Mouse (Mus musculus) kidney, embryonic 15.5 days (tissue): Measurements from ENCODE around the gene Ldb3. TPM values are rescaled to one million over a fixed set of nuclear protein-coding genes. Genes with fewer than 3 reads are reported as not detected.
A peak's percentile ranks its signal among the peaks of the same experiment; 100 is the strongest.

Experiments
- ATAC-seq: fragments of 200-750 bp; cut with Nextera tagmentation; replicated peaks from 2 replicates; pipeline ENCODE4 v1.8.0; 2017; ENCODE audit warnings: moderate TSS enrichment; ENCODE audit not compliant: low FRiP score
- H3K27ac ChIP-seq: fragments of 300-500 bp; sonication (generic); 2 replicates; pipeline ENCODE4 v1.5.1; 2015; ENCODE audit warnings: mild to moderate bottlenecking, inconsistent platforms
- H3K27me3 ChIP-seq: fragments of 300-500 bp; sonication (generic); 2 replicates; pipeline ENCODE4 v1.6.1; 2015; ENCODE audit warnings: inconsistent platforms
- H3K36me3 ChIP-seq: fragments of 300-500 bp; sonication (generic); 2 replicates; pipeline ENCODE4 v1.6.1; 2015; ENCODE audit warnings: inconsistent platforms
- H3K4me1 ChIP-seq: fragments of 300-500 bp; sonication (generic); 2 replicates; pipeline ENCODE4 v1.6.1; 2015; ENCODE audit warnings: inconsistent platforms
- H3K4me2 ChIP-seq: fragments of 300-500 bp; sonication (generic); 2 replicates; pipeline ENCODE4 v1.6.1; 2015; ENCODE audit warnings: moderate library complexity, mild to moderate bottlenecking, inconsistent platforms
- H3K4me3 ChIP-seq: fragments of 300-500 bp; sonication (generic); replicated peaks from 2 replicates; pipeline ENCODE4 v1.5.1; 2015; ENCODE audit warnings: mild to moderate bottlenecking, inconsistent platforms
- H3K9ac ChIP-seq: fragments of 300-500 bp; sonication (generic); 2 replicates; pipeline ENCODE4 v1.6.1; 2015; ENCODE audit warnings: mild to moderate bottlenecking, inconsistent platforms
- H3K9me3 ChIP-seq: fragments of 300-500 bp; sonication (generic); replicated peaks from 2 replicates; pipeline ENCODE4 v1.6.1; 2016; ENCODE audit warnings: inconsistent platforms
- WGBS: fragments of 180-500 bp; shearing (Covaris S2); methylation state at CpG from one replicate; pipeline ENCODE4 v1.1.7; 2015; ENCODE audit warnings: mixed read lengths; 5-methylcytosine and 5-hydroxymethylcytosine counted together
- polyA plus RNA-seq: library from polyadenylated mRNA; unstranded; fragments of >200 nt; fragmentation: Nextera tagmentation; extraction: Ambion mirVana; gene quantifications from 2 replicates; pipeline ENCODE4 v1.2.1, GENCODE M21; 2015

Ldb3 gene
- polyA plus RNA-seq, 1 experiment from 2014 or later: 3.7 TPM

DNA sequence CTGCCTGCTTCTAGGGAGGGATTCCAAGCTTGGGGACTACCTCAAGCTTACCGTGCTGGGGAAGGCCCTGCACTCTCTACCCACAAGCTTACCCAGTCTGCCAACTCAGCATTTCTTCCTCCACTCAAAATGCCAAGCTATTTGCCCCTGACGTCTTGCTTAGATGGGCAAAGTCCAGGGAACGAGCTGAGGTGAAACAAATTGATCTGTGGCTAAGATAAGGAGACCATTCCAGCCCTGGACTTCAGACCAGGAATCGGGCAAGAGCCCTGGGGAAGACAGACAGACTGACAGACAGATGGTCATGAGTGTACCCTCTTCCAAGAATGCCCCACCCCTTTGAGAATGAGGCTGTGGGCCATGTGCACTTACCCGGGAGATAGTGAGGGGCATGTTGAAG, 477 bp downstream of the Ldb3 start:
- H3K4me1 ChIP-seq: peaks cover 18% of the 10 kb centered on the region
- no peak overlapping the region for H3K9ac ChIP-seq
- 59% methylated on average over 5 of the region's 5 CpGs for WGBS
- ATAC-seq: no peak
- no peaks in the 10 kb centered on the region for H3K27me3 ChIP-seq
- no peak overlapping the region for H3K4me3 ChIP-seq
- H3K9me3 ChIP-seq: no peaks in the 10 kb centered on the region
- H3K27ac ChIP-seq: no peak overlapping the region
- H3K4me2 ChIP-seq: no peak overlapping the region
- H3K36me3 ChIP-seq: no peaks in the 10 kb centered on the region

DNA sequence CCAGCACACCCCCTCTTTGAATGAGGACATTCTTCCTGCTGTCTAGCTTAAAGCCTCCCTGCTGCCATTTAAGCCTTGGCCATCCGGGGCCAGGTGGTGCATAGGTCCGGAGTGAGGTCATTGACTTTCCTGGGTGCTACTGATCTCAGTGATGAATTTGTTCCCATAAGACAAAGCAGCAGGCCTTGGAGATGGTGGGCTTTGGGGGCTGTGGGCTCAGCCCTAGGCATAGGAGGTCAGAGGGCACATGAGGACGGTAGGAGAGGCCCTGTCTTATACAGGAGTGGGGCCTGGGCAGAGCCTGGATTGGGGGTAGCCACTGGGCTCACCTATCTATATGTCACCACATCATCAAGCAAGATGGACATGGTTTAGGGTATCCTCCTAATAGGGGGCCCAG, 1.6 kb downstream of the Ldb3 start:
- H3K36me3 ChIP-seq: no peaks in the 10 kb centered on the region
- H3K9me3 ChIP-seq: no peaks in the 10 kb centered on the region
- H3K9ac ChIP-seq: no peak overlapping the region
- H3K27me3 ChIP-seq: no peaks in the 10 kb centered on the region
- peaks cover 17% of the 10 kb centered on the region for H3K4me1 ChIP-seq
- H3K4me2 ChIP-seq: no peak overlapping the region
- H3K4me3 ChIP-seq: no peak overlapping the region
- no peak overlapping the region for H3K27ac ChIP-seq
- ATAC-seq: no peak
- 88% methylated on average over 3 of the region's 3 CpGs for WGBS

GRCm38 (mm10) chr14:34585358-34586105, 3.0 kb downstream of the Ldb3 start:
- Histone ChIP-seq H3K27me3 (no peaks in the 10 kb centered on the region), H3K9ac (no peak overlapping the region), H3K36me3 (no peaks in the 10 kb centered on the region), H3K9me3 (no peaks in the 10 kb centered on the region), H3K4me2 (no peak overlapping the region), H3K4me3 (no peak overlapping the region), H3K27ac (no peak overlapping the region), H3K4me1 (peaks cover 13% of the 10 kb centered on the region)
- WGBS: 84% methylated on average over 9 of the region's 9 CpGs
- ATAC-seq: no peak

- H3K27me3 ChIP-seq: no peaks in the 10 kb centered on the region
- no peaks in the 10 kb centered on the region for H3K36me3 ChIP-seq
- 72% methylated on average over 3 of the region's 3 CpGs for WGBS
- peaks cover 4% of the 10 kb centered on the region; the same call in 1 of the 2 replicates for H3K4me1 ChIP-seq
- H3K9me3 ChIP-seq: no peaks in the 10 kb centered on the region
- no peak overlapping the region for H3K27ac ChIP-seq
- H3K4me3 ChIP-seq: no peak overlapping the region
- no peak overlapping the region for H3K4me2 ChIP-seq
- no peak overlapping the region for H3K9ac ChIP-seq
- ATAC-seq: no peak
Measured at GRCm38 (mm10) chr14:34582740-34583427, 5.6 kb downstream of the Ldb3 start.

GRCm38 (mm10) chr14:34576858-34577257, 11.6 kb downstream of the Ldb3 start:
- 78% methylated on average over 4 of the region's 4 CpGs for WGBS
- no peak for ATAC-seq
- Histone ChIP-seq H3K9ac (no peak overlapping the region), H3K4me1 (0 out of 2 replicates have a peak, but pooled peaks cover 3% of the 10 kb centered on the region), H3K4me3 (no peak overlapping the region), H3K36me3 (no peaks in the 10 kb centered on the region), H3K27me3 (no peaks in the 10 kb centered on the region), H3K9me3 (no peaks in the 10 kb centered on the region), H3K4me2 (no peak overlapping the region), H3K27ac (no peak overlapping the region)

- Histone ChIP-seq H3K4me2 (no peak overlapping the region), H3K36me3 (no peaks in the 10 kb centered on the region), H3K4me3 (no peak overlapping the region), H3K9ac (no peak overlapping the region), H3K9me3 (no peaks in the 10 kb centered on the region), H3K27me3 (0 out of 2 replicates have a peak, but pooled peaks cover 7% of the 10 kb centered on the region), H3K27ac (no peak overlapping the region), H3K4me1 (peaks cover 14% of the 10 kb centered on the region)
- WGBS: 68% methylated on average over 2 of the region's 2 CpGs
- no peak for ATAC-seq
Measured at GRCm38 (mm10) chr14:34574068-34574467, 14.4 kb downstream of the Ldb3 start.

DNA sequence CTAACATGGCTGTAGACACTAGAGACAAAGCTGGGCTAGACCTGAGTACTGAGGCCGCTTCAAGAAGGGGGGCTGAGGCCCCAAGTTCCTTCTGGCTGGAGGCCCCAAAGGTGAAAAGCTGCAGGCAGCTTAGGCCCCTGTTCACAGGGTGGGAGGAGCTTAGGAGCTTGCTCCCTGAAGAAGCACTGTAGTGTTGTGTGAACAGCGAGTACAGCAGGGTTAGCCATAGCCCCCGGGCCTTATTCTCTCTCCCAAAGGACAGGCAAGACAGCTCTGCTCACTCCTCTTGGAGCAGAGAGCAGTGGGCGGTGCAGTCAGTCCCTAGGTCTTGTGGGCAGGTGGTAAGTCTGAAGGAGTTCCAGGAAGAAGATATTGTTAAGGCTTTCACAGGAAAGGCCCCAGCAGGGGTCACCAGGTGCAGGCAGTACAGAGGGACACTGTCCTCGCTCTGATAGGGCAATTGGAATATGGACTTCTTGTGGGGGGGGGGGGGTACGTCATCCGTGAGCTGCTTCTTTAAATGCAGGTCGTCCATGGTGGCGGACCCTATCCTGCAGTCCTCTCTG, 15.1 kb downstream of the Ldb3 start:
- H3K36me3 ChIP-seq: no peaks in the 10 kb centered on the region
- 0 out of 2 replicates have a peak, but pooled peaks cover 7% of the 10 kb centered on the region for H3K27me3 ChIP-seq
- 73% methylated on average over 9 of the region's 9 CpGs for WGBS
- H3K4me3 ChIP-seq: no peak overlapping the region
- H3K9ac ChIP-seq: no peak overlapping the region
- H3K9me3 ChIP-seq: no peaks in the 10 kb centered on the region
- ATAC-seq: no peak
- no peak overlapping the region for H3K4me2 ChIP-seq
- H3K4me1 ChIP-seq: peaks cover 18% of the 10 kb centered on the region
- no peak overlapping the region for H3K27ac ChIP-seq

DNA sequence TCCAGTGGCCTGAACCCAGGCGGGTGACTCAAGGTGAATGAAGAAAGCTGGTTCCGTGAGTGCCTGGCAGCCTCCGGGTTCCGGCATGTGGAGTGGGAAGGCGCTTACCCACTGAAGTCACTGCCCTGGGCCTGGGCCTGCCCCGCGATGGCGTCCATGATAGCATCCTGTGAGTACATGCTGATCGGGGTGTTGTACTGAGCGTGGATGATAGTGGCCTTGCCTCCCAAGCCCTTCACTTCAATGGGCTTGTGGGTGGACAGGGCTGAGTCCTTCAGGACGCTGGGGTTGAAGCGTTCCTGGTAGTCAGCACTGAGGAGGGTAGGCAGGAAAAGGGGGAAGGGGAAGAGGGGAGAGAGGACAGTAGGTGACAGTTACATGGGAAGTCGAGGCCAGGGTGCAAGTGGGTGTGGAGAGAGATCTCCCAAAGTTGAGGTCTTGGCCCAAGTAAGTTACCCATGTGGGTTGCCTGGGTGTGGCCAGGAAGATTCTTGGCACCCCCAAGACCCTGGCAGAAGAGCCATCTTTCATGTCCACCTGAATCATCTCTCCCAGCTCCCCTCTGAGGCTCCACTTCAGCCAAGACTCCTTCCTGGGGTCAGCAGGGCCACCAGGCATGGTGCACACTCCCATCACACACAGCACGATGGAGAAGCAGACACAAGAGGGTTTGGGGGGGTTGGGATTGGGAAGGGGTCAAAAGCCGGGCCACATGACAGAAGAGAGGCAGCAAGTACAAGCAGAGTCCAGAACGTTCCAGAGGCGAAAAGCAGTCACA, 16.7 kb downstream of the Ldb3 start:
- ATAC-seq: no peak
- 85% methylated on average over 17 of the region's 17 CpGs for WGBS

DNA sequence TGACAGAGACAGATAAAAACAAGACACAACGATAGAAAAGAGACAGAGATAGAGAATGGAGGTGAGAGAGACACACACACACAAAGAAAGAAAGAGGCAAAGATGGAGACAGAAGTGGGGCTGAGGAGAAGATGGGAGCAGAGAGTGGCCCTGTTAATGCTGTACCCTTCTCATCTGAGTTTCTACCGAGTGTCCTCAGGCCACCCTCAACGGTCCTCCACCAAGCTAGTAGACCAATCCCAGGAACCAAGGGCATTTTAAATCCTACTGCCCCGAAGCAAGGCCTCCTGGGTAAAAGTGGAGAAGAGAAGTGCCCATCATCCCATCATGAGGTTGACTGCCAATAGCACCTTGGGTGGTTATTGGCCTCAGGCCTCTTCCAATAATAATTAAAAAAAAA, 17.6 kb downstream of the Ldb3 start:
- Histone ChIP-seq H3K9ac (no peak overlapping the region), H3K4me2 (no peak overlapping the region), H3K9me3 (no peaks in the 10 kb centered on the region), H3K36me3 (no peaks in the 10 kb centered on the region), H3K27me3 (peaks cover 7% of the 10 kb centered on the region; the same call in 1 of the 2 replicates), H3K4me1 (peaks cover 29% of the 10 kb centered on the region), H3K4me3 (no peak overlapping the region), H3K27ac (no peak overlapping the region)
- no peak for ATAC-seq
- WGBS: 90% methylated on average over 4 of the region's 4 CpGs

More for the DNA sequence above, 16.7 kb downstream of the Ldb3 start:
- no peak overlapping the region for H3K4me3 ChIP-seq
- no peaks in the 10 kb centered on the region for H3K36me3 ChIP-seq
- no peak overlapping the region for H3K9ac ChIP-seq
- H3K4me2 ChIP-seq: no peak overlapping the region
- peaks cover 29% of the 10 kb centered on the region for H3K4me1 ChIP-seq
- H3K27ac ChIP-seq: no peak overlapping the region
- H3K27me3 ChIP-seq: peaks cover 7% of the 10 kb centered on the region; the same call in 1 of the 2 replicates
- H3K9me3 ChIP-seq: no peaks in the 10 kb centered on the region

- 1% methylated on average over 6 of the region's 6 CpGs for WGBS
- no peak overlapping the region for H3K27ac ChIP-seq
- H3K36me3 ChIP-seq: no peaks in the 10 kb centered on the region
- H3K27me3 ChIP-seq: peaks cover 7% of the 10 kb centered on the region; the same call in 1 of the 2 replicates
- H3K9me3 ChIP-seq: no peaks in the 10 kb centered on the region
- H3K4me3 ChIP-seq: peak overlapping the region; percentile 34; the same call in 1 of the 2 replicates
- peak; percentile 78 for ATAC-seq
- no peak overlapping the region for H3K9ac ChIP-seq
- H3K4me1 ChIP-seq: peaks cover 34% of the 10 kb centered on the region
- peak overlapping the region; percentile 67 for H3K4me2 ChIP-seq
Measured at GRCm38 (mm10) chr14:34570294-34570693, 18.2 kb downstream of the Ldb3 start.

- Histone ChIP-seq H3K9me3 (no peaks in the 10 kb centered on the region), H3K4me3 (peak overlapping the region; percentile 34), H3K4me1 (peaks cover 34% of the 10 kb centered on the region), H3K27me3 (peaks cover 7% of the 10 kb centered on the region; the same call in 1 of the 2 replicates), H3K36me3 (no peaks in the 10 kb centered on the region), H3K27ac (no peak overlapping the region), H3K9ac (0 out of 2 replicates have a peak overlapping the region, but pooled peaks have one; percentile 35), H3K4me2 (peak overlapping the region; percentile 67)
- no peak for ATAC-seq
- WGBS: 34% methylated on average over 27 of the region's 27 CpGs
Measured at GRCm38 (mm10) chr14:34569534-34570194, 18.8 kb downstream of the Ldb3 start.
